Mouse (Mus musculus) ES-E14 (cell line): Measurements from ENCODE around the gene Kif11. TPM values are rescaled to one million over a fixed set of nuclear protein-coding genes. Genes with fewer than 3 reads are reported as not detected.

Experiments
- DNase-seq: peaks from one replicate; pipeline ENCODE4 v3.0.0-alpha.2; 2013; ENCODE audit warnings: low read depth, low spot score
- H3K27ac ChIP-seq: 2 replicates; pipeline ENCODE4 v1.5.1; 2012; ENCODE audit warnings: low read depth, mild to moderate bottlenecking, low read length, moderate library complexity, mixed read lengths; ENCODE audit not compliant: poor library complexity, insufficient read depth, severe bottlenecking
- H3K36me3 ChIP-seq: 2 replicates; pipeline ENCODE4 v1.6.1; 2012; ENCODE audit warnings: mild to moderate bottlenecking, low read length, moderate library complexity, mixed read lengths; ENCODE audit not compliant: control insufficient read depth, poor library complexity, insufficient read depth, severe bottlenecking
- H3K4me1 ChIP-seq, 2 experiments: fragments of 150-350 bp in 1 of 2; sonication (generic) in 1 of 2; 2 replicates each; pipeline ENCODE4 v1.6.1; 2012; ENCODE audit warnings: low read length in 2 of 2, mild to moderate bottlenecking in 1 of 2, mixed read lengths in 1 of 2; ENCODE audit not compliant: control insufficient read depth in 2 of 2, insufficient read depth in 2 of 2, poor library complexity in 1 of 2
- H3K4me3 ChIP-seq, 2 experiments: fragments of 150-350 bp in 1 of 2; sonication (generic) in 1 of 2; 2 replicates each; pipeline ENCODE4 v1.5.1; 2012; ENCODE audit warnings: low read length in 2 of 2, low read depth in 1 of 2, mild to moderate bottlenecking in 1 of 2, mixed read lengths in 1 of 2; ENCODE audit not compliant: insufficient read depth in 1 of 2, poor library complexity in 1 of 2, severe bottlenecking in 1 of 2
- H3K9ac ChIP-seq: 2 replicates; pipeline ENCODE4 v1.6.1; 2012; ENCODE audit warnings: low read depth, mild to moderate bottlenecking, low read length, mixed read lengths; ENCODE audit not compliant: poor library complexity, insufficient read depth, severe bottlenecking
- H3K9me3 ChIP-seq: fragments of 150-350 bp; sonication (generic); 2 replicates; pipeline ENCODE4 v1.6.1; 2012; ENCODE audit warnings: low read depth, mild to moderate bottlenecking, low read length; ENCODE audit not compliant: control insufficient read depth, insufficient read depth
- CHD2 ChIP-seq: IDR thresholded peaks from 2 replicates; pipeline ENCODE4 v1.6.1; 2014; ENCODE audit warnings: mild to moderate bottlenecking, low read depth, low read length, inconsistent platforms
- HCFC1 ChIP-seq: IDR thresholded peaks from 2 replicates; pipeline ENCODE4 v1.6.1; 2012; ENCODE audit warnings: low read length, inconsistent platforms, borderline replicate concordance; ENCODE audit not compliant: insufficient read depth
- MAFK ChIP-seq: IDR thresholded peaks from 2 replicates; pipeline ENCODE4 v1.6.1; 2014; ENCODE audit warnings: mild to moderate bottlenecking, low read depth, low read length, inconsistent platforms; ENCODE audit not compliant: insufficient read depth
- ZC3H11A ChIP-seq: IDR thresholded peaks from 2 replicates; pipeline ENCODE4 v1.6.1; 2012; ENCODE audit warnings: low read depth, mild to moderate bottlenecking, inconsistent platforms, low read length, borderline replicate concordance
- ZNF384 ChIP-seq: IDR thresholded peaks from 2 replicates; pipeline ENCODE4 v1.6.1; 2012; ENCODE audit warnings: low read depth, low read length, inconsistent platforms
- in situ Hi-C, 2 experiments: fragments of 600-800 bp; cut with MboI; formaldehyde crosslinking; loops; one replicate each; pipeline ENCODE4 v1.15.1; 2025; ENCODE audit warnings: low sequenced_read_pairs in 2 of 2, inconsistent platforms in 1 of 2; ENCODE audit not compliant: unreplicated experiment in 2 of 2
- total RNA-seq: library from RNA; depleted of rRNA; stranded (reverse); fragments of 300-350 nt; gene quantifications from 2 replicates; pipeline ENCODE4 v1.2.3, GENCODE M21; 2012

Gene Kif11
- total RNA-seq, 1 experiment = 59.4 TPM

GRCm38 (mm10) chr19:37449246-37449645 lies 73.0 kb downstream of the Kif11 start:
- Histone ChIP-seq H3K9me3 (peaks cover 4% of the 10 kb centered on the region; the same call in 1 of the 2 replicates), H3K27ac (no peak overlapping the region), H3K4me1 (no peaks in the 10 kb centered on the region), H3K9ac (no peak overlapping the region), H3K36me3 (no peaks in the 10 kb centered on the region; the same call in 1 of the 2 replicates), H3K4me3 (no peak overlapping the region)
- no peak for DNase-seq
- TF ChIP-seq ZNF384 (no peak), CHD2 (no peak), HCFC1 (no peak), MAFK (no peak), ZC3H11A (no peak)
- in situ Hi-C loops = no loop called here

- no peaks in the 10 kb centered on the region for H3K4me1 ChIP-seq
- no peak for DNase-seq
- in situ Hi-C loops = no loop called here
- no peaks in the 10 kb centered on the region for H3K36me3 ChIP-seq
- TF ChIP-seq ZC3H11A (no peak), HCFC1 (no peak), CHD2 (no peak), MAFK (no peak)
- H3K4me3 ChIP-seq = no peak overlapping the region
- no peak overlapping the region for H3K27ac ChIP-seq
- no peak overlapping the region for H3K9ac ChIP-seq
- no peaks in the 10 kb centered on the region for H3K9me3 ChIP-seq
Observed at GRCm38 (mm10) chr19:37455528-37455927, 79.3 kb downstream of the Kif11 start.

- DNase-seq = no peak
- no peak overlapping the region for H3K27ac ChIP-seq
- no peaks in the 10 kb centered on the region for H3K4me1 ChIP-seq
- no peak overlapping the region for H3K9ac ChIP-seq
- no peaks in the 10 kb centered on the region for H3K36me3 ChIP-seq
- no peak overlapping the region for H3K4me3 ChIP-seq
- TF ChIP-seq ZNF384 (no peak), CHD2 (no peak), MAFK (no peak), ZC3H11A (no peak), HCFC1 (no peak)
- in situ Hi-C loops = no loop called here
- H3K9me3 ChIP-seq = no peaks in the 10 kb centered on the region
Observed at GRCm38 (mm10) chr19:37455961-37456360, 79.8 kb downstream of the Kif11 start.

GRCm38 (mm10) chr19:37458013-37458412 lies 81.8 kb downstream of the Kif11 start:
- in situ Hi-C loops = no loop called here
- Histone ChIP-seq H3K27ac (no peak overlapping the region), H3K9ac (no peak overlapping the region), H3K4me3 (no peak overlapping the region), H3K4me1 (no peaks in the 10 kb centered on the region), H3K36me3 (no peaks in the 10 kb centered on the region), H3K9me3 (no peaks in the 10 kb centered on the region)
- TF ChIP-seq MAFK (no peak), ZNF384 (no peak), HCFC1 (no peak), CHD2 (no peak), ZC3H11A (no peak)
- DNase-seq = no peak

- Histone ChIP-seq H3K9me3 (no peaks in the 10 kb centered on the region), H3K36me3 (no peaks in the 10 kb centered on the region), H3K9ac (no peak overlapping the region), H3K4me1 (0 out of 4 replicates have a peak, but pooled peaks cover 0 to 2% of the 10 kb centered on the region in 2 experiments), H3K27ac (no peak overlapping the region), H3K4me3 (no peak overlapping the region)
- no peak for DNase-seq
- TF ChIP-seq CHD2 (no peak), MAFK (no peak), HCFC1 (no peak), ZC3H11A (no peak), ZNF384 (no peak)
- in situ Hi-C loops = no loop called here
Observed at GRCm38 (mm10) chr19:37466403-37466802, 90.2 kb downstream of the Kif11 start.
